Mouse (Mus musculus) C2C12 (cell line): ENCODE results near the gene Slc7a8.

Experiments
- CTCF ChIP-seq: IDR thresholded peaks from one replicate; pipeline ENCODE4 v1.5.1; 2011; ENCODE audit not compliant: control insufficient read depth, insufficient read depth, insufficient read length
- MAX ChIP-seq: IDR thresholded peaks from one replicate; pipeline ENCODE4 v1.6.1; 2011; ENCODE audit warnings: mild to moderate bottlenecking, control low read depth

- TF ChIP-seq CTCF (no peak), MAX (no peak)
These were observed 95.1 kb downstream of the Slc7a8 start, which contains the start of gene Acin1 for GRCm38 (mm10) chr14:54686522-54687143.
